Mouse (Mus musculus) retina, postnatal 1 day (tissue): ENCODE measurements around the gene Lrrc59.
"Not testable (repeated sequence)": the region's sequence is repeated elsewhere in the genome, so short reads cannot be mapped to it uniquely, and the experiment has no call there.

Source experiments
- DNase-seq: peaks from one replicate; pipeline ENCODE4 v3.0.0-alpha.2; 2012

Lrrc59 gene

DNA sequence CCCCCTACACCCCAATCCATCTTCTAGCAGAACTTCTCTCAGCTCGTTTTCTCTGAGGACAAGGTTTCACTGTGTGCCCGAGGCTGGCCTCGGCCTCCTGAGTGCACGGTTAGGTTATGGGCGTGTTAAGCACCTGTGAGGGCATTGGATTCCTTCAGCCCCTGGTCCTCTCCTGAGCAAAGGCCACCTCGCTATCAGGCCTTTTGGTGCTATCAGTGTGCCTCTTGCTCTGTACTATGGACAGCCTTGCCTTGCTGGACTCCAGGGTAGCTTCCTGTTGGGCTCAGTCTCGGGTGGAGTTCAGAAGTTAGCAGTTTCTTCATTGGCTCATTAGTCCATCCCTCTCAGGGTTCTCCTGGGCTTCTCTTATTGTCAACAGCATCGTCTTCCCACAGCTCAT is 3.4 kb downstream of the Lrrc59 start:
- DNase-seq, result no peak

DNA sequence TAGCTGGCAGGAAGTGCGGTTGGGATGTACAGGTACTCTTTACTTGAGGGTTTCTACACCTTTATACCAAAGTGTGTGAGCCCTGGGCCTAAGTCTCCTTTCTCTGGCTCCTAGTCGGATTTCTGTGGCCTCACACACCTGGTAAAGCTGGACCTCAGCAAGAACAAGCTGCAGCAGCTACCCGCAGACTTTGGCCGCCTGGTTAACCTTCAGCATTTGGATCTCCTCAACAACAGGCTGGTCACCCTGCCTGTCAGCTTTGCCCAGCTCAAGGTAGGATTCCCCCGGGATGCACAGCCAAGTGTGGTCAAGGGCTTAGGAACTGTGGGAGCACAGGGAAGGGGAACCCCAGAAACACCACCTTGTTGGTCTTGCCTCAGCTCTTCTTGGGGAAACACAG is 4.9 kb downstream of the Lrrc59 start:
- no peak for DNase-seq

DNA sequence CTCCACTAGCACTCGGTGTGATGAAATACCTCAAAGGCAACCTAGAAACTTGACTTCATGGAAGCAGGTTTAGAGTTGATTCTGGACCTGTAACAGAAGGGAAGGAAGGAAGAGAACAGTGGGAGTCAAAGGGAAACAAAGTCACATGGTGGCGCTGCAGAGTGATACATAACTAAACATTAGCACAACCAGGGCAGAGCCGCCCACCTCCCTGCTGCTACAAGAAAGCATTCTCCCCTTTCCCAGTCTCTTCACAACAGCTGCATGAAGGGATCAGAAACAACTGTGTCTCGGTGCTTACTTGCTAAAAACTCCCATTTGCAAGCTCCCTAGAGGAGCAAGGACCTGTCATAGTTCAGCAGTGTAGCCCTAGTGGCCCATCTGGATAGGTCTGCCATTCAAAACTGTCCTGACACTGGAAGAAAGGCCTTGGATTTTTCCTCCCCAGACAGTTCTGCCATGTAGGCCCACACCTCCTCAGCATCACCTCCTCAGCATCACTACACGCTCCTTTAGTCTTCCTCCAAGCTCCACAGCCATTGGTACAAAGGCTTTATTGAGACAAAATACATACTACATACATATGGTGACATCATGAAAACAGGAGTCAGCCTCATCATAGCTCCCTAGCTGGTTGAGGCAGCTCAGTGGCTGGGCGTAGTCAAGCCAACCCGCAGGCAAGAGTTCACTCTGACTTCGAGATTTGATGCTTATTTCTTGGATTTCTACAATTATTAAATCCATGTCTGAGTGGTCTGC is 15.1 kb downstream of the Lrrc59 start:
- no peak for DNase-seq

DNA sequence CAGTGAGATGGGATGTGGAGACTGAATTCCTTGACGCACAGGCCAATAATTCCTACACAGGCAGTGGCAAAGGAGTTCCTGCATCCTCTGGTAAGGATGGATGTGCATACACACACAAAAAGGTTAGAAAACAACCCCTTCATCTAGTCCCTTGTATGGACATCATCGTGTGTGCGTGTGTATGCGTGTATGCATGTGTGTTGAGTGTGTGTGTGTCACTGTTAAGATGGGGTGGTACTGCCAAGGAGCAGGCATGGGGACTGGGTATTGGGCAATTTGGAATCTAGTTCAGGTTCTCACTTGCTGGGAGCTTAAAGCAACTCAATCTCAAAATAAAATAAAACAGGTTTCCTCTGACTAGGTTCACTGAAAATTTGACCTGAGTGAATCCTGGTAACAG is 16.9 kb downstream of the Lrrc59 start:
- no peak for DNase-seq

DNA sequence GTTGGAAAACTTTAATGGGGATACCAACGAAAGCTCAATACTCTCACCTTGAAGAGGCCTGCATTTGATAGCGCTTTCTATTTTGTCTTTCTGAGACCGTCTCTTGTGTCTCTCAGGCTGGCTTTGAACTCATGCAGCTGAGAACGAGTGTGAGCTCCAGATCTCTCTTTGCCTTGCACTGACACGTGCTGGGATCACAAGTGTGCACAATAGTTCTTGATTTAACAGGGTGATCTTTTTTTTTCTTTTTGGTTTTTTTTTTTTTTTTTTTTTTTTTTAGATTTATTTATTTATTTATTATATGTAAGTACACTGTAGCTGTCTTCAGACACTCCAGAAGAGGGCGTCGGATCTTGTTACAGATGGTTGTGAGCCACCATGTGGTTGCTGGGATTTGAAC is 21.7 kb downstream of the Lrrc59 start:
- not testable (repeated sequence) for DNase-seq

DNA sequence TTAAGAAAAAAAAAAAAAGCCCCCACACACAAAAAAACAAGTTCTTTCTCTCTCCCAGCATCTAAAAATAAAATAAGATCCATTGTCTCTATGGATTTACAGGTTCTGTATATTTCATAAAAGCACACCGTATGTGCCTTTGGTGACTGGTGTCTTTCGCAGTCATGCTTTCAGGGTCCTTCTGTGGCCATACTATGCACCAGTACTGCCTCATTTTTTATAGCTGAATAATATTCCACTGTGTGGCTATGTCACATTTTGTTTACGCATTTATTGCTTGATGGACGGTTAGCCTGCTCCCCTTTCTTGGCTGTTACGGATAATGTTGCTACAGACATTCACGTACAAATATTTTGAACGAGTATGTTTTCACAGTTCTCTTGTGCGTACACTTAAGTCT is 23.4 kb downstream of the Lrrc59 start:
- no peak for DNase-seq

DNA sequence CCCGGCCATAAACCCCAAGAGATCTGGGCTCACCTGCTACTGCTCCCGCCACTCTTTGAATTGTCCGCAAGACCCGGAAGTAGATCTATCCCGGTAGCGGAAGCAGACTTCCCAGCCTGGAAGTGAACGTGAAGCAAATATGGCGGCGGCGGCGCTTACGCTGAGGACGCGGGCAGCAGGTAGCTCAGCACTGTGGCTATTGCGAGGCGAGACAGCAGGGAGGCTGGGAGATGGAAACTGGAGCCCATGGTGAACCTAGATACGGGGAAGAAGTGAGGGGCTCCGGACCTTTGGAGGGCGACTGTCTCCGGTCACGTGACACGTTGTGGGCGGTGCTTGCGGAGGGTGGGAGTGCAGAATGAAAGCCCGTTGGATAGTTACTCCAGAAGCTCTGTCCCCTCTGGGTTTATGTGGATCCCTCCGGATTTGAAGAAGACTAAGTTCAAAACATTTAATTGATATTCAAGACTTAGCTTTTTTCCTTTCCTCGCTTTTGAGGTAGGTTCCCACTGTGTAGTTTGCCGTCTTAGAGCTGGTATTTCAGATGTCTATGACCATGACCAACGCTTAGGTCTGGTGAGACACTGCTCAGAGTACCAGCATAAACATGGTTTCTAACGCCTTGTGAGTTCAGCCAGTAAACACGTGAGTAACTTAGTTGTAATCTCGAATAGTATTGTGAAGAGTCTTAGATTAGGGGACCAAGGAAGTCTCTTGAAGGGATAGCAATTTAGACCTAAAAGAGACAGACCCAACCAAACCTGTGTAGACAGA is 24.3 kb downstream of the Lrrc59 start, which contains the start of the genes Mrpl27 and Eme1:
Gene Mrpl27 (plus strand): TSS at position 105 of the 774 bp plus-strand sequence.
Gene Eme1 (minus strand): TSS at position 302 of the 774 bp plus-strand sequence.
- DNase-seq, result peak; percentile 93

DNA sequence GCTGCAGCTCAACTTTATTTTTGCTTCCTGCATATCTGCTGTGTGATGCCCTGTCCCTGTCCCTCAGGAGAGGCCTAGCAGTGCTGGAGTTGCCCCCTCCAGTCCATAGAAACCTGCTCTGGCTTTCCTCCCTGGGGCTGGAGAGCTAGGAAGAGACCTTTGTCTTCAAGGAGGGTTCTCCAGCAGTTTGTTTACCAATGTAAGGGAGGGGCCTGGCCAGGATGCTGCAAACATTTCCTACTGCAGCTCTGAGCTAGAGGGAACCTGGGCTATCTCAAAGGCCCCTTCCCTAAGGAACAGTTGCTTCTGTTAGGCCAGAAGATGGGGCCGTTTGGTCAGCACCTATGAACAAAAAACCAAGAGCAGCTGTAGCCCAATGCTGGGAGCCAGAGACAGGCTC is 31.8 kb downstream of the Lrrc59 start:
- DNase-seq, result no peak

DNA sequence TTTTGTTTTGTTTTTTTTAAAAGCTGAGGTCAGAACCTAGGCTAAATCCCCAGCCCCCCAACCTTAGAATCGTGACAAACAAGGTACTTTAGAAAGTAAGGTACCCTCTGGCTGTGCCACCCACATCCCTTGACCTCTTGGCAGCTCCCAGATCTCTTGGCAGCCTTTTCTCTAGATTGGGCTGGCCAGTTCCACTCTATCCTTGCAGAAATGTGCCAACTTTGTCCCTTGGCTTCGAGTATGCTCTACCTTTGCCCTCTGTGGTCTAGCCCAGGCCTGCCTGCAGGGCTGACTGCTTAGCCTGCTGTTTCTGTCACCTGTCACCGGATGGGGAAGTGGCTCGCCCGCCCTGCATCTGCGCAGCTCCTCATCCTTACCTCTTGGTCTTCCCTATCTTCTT is 35.7 kb downstream of the Lrrc59 start:
- no peak for DNase-seq

DNA sequence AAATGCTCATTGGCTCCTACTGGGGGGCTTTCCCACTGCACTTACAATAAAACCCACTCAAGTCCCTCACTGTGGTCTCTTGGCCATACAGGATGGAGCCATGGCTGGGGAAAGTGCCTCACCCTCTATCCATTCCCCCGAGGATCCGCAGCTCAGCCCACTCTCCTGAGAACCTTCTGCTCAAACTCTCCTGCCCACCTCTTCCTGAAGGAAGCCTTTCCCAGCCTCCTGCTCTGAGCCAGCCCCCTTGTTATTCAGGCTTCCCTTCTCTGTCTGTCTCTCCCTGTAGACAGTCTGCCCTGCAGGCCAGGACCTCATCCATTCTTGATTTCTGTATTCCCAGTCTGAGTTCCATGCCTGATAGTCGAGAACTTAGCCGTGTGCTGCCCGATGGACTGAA is 45.4 kb downstream of the Lrrc59 start:
- DNase-seq, result no peak

DNA sequence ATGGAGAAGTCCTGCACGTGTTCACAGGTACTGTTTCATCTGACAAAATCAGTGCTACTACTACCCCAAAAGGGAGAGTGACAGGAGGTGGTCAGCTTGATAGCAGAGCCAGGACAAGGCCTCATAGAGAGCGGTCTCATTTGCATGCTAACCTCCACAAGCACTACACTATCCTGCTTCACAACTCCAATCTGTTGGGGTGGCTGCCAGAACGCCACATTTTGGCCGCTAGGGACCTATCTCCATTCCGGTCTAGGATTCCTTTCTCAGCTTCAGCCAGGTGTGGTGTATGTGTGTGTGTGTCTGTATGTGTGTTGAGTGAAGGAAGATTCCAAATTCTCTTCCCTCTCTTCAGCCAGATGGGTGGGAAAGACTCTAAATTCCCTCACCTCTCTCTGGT is 45.9 kb downstream of the Lrrc59 start:
- no peak for DNase-seq

DNA sequence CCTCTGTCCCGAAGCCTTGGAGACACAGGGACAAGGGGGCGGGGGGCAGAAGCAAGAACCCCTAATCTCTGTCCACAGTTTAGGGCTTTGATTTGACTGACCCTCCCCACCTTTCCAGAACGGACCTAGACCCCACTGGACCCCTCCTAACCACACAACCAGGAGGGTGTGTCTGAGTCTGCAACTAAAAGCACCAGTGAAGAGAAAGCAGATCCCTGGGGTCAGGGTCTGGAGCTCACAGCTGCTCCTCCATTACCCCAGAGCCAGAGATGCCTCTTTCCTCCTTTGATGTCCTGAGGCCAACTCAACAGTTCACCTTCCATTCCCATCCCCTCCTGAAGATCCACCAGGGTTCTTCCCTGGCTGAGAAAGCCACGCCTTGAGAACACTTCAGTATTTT is 46.7 kb downstream of the Lrrc59 start:
- no peak for DNase-seq

DNA sequence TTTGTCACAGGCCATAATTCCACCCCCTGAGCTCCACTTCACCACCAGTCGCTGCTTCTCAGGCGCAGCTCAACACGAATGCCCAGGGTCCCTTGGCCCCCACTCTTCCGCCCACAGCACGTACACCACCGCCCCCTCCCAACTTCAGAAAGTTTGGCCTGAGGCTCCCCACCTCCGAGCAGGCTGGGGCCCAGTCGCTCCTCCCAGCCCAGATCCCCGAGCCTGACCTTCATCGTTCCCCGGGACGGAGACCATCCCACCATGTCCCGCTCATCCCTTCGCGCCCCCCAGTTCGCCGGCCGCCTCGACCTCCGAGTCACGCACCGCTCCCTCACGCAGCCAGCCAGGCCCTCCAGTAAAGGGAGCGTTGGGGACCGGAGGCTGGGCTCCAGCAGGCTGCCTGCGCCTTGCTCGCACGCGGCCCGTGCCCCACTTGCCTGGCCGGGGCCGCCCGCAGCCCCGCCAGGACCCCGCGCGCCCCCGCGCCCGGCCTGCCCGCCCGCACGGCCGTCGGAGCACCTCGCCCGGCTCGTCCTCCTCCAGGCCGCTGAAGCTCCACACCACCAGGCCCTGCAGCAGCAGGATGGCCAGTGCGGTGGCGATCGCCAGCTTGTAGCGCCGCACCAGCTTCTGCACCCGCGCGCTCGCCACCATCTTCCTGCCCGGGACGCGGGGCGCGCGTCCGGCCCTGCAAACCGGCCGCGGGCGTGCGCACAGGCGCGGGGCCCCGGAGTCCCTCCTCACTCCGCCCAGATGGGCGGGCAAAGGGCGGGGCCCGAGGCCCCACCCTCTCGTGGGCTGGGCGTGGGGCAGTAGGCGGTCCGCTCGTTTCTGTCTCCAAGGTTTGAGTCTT is 47.4 kb downstream of the Lrrc59 start, which contains the start of gene Xylt2:
Gene Xylt2 (minus strand): TSS at position 762 of the 853 bp plus-strand sequence.
- peak; percentile 95 for DNase-seq

DNA sequence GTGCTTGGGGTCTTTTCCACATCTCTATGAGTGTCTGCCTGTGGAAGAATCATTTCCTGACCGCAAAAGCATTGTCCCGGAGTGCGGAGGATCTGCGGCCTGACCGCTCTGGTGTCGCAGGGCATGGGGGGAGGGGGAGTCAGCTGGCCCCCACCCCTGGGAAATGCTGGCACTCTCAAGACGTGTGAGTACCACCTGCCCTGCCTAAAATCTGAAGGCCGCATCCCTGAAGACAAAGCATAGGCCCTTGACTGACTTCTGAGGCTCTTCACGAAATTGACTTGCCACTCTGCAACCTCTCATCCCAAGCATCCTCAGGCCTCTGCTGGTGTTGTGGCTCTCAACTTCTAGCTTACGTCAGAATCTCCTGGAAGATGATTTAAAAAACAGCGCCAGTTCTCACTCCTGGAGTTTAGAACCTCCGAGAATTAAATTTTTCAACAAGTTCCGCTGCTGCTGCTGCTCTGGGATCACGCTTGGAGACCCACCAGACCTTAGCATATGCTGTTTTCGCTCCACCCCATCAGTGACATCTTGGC is 48.1 kb downstream of the Lrrc59 start:
- no peak for DNase-seq

DNA sequence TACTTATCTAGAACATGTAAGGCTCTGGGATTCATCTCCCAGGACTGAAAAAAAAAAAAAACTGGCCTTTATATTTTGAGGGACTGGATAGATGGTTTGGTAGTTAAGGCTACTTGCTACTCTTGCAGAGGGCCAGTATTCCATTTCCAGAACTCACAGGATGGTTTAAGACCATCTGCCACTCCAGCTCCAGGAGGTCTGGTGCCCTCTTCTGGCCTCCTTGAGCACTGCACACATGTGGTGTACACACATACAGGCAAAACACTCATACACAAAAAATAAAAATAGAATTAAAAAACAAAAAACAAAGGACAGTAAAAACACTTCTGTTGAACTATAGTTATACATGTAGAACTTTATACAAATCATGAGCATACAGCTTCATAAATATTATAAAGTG is 51.1 kb downstream of the Lrrc59 start:
- peak; percentile 16 for DNase-seq

DNA sequence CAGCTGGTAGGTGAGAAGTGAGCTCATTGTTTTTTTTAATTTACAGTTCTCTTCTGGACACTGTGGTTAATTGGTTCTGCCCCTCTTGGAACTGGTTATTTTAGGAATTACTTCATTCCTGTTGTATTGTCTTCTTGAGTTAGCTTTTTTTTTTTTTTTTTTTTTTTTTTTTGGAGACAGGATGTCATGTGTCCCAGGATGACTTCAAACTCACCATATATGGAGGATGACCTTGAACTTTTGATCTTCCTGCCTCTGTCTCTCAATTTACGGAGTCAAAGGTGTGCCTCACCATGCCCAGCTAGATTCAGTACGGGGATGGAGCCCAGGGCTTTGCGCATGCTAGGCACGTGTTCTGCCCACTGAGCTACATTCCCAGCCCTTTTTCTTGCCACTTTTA is 52.1 kb downstream of the Lrrc59 start:
- DNase-seq, result no peak

DNA sequence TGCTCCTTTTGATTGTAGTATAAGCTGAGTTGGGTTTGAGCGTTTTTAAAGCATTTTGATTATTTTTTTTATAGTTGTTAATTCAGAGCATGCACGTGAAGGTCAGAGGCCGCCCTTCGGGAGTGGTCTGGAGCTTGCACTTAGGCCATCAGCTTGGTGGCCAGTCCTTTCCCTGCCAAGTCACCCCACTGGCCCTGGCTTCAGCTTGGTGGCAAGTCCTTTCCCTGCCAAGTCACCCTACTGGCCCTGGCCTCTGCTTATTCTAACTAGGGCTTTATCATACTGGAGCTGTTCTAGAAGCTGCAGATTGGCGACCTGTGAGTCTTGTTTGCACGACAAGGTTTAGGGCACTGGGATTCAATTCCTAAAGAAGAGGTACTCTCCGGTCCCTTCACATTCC is 52.9 kb downstream of the Lrrc59 start:
- no peak for DNase-seq

DNA sequence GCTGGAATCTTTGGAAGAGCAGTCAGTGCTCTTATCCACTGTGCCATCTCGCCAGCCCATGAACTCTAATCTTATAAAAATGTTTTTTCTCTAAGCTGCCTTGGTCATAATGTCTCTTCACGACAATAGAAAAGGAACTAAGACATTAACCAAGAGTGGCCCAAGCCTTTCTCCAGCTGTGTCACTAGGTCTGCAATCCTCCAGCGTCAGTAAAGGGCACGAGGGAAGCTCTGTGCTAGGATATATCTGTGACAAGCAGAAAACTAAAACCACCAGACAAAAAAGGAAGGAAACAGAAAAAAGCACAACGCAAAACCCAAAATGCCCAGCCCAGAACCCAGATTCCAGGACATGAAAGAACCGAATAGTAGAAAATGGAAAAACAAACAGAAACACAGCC is 57.6 kb downstream of the Lrrc59 start:
- DNase-seq, result no peak

DNA sequence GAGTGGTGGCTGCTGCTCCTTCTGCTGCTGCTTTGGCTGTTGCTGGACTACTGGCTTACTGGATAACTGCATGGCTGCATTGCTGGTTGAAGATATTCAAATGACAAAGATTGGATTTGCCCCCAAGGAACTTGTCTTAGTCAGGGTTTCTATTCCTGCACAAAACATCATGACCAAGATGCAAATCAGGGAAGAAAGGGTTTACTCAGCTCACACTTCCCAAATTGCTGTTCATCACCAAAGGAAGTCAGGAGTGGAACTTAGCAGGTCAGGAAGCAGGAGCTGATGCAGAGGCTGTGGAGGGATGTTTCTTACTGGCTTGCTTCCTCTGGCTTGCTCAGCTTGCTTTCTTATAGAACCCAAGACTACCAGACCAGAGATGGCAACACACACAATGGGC is 62.9 kb downstream of the Lrrc59 start:
- not testable (repeated sequence) for DNase-seq
